Mouse (Mus musculus) CD4-positive helper T cell, adult 2 months (primary cell): ENCODE data around the gene Bend3.

Source experiments
- DNase-seq: peaks from one replicate; pipeline ENCODE4 v3.0.0-alpha.2; 2012; ENCODE audit warnings: low read depth, missing footprints, low spot score

Bend3 gene

DNA sequence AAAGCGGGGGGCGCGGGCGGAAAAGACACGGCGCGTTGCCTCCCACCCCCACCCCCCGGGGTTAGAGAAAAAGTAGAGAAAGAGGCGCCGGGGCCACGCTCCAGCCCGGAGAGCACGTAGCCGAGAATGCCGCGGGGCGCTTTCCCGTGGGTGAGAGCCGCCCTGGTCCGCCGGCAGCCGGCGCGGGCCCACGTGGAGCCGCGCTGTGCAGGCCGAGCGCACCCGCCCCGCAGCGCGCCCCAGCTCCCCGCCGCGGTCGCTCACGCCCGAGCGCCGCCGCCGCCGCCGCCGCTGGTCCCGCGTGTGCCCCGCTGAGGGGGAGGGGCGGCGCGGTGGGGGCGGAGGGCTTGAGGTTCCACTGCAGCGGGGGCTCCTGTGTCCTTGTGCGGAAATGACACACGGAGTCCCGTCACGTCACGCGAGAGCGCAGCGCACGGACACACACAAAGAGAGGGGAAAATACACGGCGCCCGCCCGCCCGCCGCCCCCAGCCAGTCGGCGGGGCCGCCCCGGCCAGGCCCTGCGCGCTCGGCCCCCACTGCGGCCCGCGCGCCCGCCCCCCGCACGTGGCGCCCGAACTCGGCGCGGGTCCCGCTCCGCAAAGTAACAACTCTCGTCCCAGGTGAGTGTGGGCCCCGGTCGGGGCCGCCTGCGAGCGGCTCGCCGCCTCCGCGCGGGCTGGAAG is at the start of gene Bend3:
TSS of gene Bend3 (plus strand) at position 81 of the 685 bp plus-strand sequence.
- peak; percentile 71 for DNase-seq

DNA sequence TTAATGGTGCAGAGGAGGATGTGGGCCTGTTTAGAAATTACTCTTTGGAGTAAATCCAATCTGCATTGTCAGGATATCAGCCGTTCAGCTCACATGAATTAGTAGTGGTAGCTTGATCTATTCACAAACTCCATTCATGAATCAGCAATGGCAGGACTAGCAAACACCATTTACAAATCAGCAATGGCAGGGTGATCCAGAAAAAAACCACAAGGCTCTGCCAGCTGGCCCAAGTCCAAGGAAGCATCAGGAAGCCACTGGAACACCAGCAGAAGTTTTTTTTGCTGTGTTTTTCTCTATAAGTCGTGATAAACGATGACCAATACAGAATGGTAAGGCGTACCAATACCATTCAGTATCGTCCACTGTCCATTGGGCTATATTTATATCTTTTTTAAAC is 48.0 kb upstream of the Bend3 start:
- no peak for DNase-seq

DNA sequence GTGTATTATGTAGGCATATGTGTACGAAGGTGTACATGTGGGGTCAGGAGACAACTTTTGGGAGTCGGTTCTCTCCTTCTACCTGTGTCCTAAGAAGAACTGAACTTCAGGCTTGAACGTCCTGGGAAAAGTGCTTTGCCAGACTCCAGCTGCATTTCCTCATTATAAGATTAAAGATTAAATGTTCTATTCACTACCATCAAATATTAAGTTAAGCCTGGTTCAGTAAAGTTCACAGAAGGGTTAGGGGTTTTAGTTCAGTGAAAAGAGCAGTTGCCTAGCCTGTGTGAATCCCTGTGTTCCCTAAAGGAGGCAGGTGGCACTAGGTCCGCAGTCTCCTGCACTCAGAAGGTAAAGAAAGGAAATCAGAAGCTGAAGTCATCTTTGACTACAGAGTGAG is 44.3 kb upstream of the Bend3 start:
- DNase-seq = no peak

DNA sequence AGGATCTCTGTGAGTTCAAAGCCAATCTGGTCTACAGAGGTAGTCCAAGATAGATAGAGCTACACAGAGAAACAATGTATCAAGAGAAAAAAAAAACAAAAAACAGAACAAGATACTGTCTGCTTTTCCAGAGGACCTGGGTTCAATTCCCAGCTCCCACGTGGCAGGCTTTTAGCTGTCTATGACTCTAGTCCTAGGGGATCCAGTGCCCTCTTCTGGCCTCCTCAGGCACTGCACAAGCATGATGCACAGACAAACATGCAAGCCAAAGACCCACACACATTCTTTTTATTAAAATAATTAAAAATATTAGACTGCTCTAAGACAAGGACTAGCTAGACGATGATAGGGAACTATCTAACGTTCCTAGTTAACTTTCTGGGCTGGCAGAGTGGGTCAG is 42.9 kb upstream of the Bend3 start:
- no peak for DNase-seq

DNA sequence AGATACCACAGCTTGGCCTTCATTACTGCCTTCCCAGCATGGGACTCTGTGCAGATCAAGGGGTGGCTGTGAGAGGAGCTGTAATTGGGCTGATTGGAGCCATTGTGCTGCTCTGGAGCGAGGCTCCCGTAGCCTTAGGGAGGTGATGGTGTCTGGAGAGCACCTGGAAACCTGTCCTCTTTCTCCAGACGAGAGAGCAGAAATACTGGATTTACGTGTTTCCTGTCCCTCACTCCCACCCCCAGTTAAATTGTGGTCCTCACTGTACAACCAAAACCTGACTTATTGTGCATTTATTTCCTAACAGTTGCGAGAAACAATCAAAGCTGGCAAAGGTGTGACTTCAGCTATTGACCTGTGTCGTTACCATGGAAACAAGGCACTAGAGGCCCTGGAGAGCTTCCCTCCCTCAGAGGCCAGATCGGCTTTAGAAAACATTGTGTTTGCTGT is 39.1 kb upstream of the Bend3 start:
- no peak for DNase-seq

DNA sequence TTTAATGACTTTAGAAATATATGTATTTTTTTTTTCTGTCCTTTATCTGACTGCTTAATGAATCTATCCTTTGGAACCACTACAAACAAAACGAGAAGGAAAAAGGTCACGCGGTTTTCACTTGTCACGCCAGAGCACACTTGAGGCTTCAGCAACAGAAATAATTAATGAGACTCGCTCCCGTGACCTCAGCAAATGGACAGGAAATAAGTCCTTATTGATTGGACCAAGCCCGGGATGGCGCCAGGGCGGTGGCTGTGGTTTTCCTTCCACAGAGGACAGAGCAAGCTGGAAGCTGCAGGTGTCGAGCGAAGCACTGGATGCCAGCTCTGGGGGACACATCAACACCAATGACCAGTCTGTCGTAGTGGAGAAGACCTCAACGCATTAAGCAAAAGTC is 38.6 kb upstream of the Bend3 start:
- no peak for DNase-seq

DNA sequence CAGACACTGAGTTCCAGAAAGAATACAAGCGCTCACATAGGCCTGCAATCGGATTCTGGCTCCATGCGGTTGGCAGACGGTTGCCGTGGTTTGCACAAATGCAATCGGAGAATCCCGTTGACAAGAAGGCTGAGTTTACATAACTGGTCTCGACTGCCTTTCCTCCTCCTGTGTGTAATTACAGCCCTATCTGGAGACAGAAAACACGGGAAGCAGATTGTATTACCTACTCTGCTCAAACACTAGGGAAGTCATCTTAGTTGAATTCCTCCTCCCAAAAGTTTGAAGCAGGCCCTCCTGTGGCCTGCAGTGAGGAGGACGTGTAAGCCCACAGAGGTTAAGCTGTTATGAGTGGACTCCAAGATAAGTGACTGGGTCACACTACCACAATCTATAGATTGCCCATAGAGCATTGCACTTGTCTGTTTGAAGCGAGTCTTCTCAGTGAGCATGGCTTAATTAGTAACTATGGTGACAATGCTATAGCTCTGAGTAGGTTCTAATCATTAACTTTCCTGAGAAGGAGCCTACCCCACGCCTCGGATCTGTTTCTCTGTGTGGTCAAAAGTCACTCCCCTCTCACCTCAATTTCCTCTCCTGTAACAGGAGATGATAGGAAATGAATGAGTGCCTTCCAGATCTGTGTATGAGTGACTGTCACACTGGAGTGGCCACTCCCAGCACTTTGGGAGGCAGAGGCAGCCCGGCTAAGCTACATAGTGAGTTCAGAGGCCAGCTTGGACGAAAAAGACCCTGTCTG is 37.5 kb upstream of the Bend3 start:
- DNase-seq = no peak

DNA sequence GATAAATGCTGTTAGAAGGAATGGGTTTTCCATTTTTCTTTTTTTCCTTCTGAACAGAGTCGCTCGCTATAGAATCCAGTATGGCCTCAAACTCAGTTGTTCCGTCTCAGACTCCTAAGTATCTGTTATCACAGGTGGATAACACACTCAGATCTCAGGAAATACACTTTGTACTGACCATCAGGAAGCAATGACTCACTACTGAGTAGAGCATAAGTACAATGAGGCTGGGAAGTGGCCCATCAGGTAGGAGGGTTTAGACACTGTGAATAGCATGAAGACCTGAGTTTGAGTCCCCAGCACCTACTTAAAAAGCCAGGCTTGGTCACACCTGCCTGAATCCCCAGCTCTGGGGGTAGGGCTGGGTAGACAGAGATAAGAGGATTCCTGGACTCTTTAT is 30.0 kb upstream of the Bend3 start:
- no peak for DNase-seq

DNA sequence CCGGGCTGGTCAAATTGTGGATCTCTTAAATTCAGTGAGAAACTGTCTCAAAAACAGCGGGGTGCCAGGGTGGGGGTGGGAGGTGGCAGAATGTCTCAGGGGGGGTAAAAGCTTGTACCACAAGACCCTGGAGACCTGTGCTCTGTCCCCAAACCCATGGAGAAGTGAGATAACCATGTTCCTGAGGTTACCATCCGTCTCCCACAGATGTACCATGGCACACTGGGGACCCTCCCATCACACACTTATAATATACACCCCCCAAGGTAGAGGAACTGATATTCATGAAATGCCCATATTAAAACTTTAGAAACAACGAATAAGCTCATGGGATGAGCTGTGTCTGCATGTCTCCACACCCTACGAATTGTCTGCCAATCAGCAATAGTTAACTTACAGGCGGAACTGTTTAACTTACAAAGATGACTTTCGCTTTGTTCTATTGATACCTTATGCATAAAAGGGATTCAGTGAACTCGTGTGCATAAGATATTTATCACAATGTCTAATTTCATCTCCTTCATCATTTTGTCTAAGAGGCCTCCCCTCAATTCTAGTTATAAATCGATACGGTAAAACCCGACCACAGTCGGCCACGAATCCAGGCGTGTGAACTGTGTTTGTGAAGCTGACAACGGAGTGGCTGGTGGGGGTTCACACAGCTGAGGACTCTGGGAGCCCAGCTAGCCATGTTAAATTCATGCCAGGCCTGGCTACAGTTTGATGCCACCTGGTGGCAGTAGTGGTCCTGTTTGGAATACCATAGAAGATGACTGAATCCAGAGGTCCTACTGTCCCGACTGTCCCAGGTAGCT is 26.6 kb upstream of the Bend3 start:
- DNase-seq = peak; percentile 53

DNA sequence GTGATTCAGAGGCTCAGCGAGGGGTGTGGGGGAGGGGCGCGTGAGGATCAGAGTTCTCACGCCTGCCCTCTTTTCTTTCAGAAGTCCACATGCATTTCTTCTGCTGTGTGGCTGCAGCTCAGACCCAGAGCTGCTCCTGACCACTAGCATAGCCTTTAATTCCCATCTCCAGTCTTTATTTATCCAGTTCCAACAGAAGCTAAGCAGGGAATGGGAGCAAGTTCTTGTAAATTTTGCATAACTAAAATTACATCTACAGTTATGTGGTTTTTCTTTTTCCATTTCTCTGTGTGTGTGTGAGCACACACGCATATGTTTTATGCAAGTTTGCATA is 26.0 kb upstream of the Bend3 start:
- no peak for DNase-seq

DNA sequence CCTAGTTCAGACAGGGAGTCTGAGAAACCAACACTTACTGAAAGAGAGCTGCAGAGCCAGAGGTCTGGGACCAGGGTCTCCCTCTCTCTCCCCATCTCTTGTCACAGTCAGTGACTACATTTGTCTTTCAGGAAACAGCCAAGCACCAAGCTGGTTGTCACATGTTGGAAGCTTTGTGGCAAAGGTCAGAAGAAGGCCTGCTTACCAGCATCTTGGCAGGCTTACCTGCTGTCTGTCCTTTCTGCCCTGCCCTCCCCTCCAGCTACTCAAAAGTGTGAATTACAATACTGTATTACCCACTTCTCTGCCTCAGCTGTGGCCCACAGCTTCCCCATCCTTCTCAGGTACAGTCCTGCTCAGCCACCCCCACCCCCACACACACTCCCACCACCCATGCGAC is 24.4 kb upstream of the Bend3 start:
- no peak for DNase-seq

DNA sequence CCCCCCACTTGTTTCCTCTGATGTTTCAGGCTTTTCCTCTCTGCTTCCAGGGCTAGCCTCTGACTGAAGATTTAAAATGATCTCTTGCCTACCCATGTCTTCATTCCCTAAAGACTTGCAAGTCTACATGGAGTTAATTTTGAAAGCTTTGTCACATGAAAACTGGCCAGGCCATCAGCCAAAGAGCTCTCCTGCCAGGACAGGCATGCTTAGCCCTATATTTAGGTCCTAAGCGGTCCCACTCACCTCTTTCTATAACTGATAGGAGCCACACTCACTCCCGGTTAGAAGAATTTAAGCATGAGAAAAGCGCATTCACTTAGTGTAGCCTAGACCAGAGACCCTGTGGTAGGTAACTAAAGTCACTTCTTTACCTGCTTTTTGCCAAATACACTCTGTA is 24.0 kb upstream of the Bend3 start:
- no peak for DNase-seq

DNA sequence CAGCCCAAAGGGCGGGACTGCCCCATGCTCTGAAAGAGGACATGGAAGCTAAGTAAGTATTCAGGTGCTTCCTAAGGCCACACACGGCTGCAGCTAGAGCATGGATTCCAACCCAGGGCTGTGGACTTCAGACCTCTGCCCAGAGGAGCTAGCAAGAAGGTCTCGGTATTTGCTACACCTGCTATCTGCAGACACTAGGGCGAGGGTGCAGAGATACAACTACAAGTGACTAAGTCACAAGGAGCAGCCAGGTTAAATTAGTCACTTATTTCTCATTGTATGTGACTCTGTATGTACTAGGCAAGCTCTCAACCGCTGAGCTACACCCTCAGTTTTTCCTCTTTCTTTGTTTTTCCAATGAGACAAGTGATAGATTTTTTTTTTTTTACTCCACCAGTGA is 15.8 kb upstream of the Bend3 start:
- no peak for DNase-seq

DNA sequence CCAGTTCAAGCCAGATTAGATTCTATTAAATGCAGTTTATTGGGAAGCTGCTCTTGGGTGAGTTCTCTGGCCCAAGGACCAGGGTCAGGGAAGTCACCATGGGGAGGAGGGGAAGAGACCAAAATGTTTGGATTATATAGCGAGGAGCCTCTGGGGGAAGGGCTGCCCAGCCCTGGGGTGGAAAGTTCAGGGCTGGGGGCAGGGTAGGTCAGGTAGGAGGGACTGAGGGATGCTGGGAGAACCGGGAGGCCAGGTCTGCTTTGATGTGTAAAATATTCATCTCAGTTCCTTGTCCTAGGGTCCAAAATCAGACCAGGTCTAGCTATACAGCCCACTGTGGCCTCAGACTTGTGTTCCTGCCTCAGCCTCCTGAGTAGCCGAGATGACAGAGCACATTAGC is 15.4 kb upstream of the Bend3 start:
- no peak for DNase-seq

DNA sequence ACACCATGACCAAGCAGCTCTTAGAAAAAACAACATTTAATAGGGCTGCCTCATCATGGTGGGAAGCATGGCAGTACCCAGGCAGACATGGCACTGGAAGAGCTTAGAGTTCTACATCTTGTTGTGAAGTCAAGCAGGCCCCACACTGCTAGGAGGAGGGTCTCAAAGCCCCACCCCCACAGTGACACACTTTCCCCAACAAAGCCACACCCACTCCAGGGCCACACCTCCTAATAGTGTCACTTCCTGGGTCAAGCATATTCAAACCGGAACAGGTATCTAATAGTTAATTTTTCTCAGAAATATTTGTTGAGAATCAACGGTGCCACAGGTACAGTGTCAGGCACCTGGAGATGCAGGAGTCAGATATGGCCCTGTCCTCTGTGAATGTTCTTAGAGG is 12.4 kb upstream of the Bend3 start:
- no peak for DNase-seq

DNA sequence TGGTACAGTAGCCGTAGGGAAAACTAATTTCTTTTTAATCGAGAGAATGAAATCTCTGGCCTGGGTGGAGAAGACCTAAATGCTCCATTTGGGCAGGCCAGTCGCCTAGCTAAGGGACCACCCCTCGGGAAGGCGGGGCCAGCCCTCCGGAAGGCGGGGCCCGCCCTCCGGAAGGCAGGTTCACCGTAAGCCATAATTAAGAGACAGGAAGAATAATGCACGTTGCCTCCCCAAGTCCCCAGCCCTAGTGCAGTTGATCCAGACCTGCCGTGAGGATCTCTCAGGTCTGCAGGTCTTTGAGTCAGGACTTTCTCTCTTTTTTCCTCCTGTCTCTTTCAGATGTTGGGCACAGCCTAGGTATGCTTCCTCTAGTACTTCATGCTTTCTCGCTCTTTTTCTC is 11.0 kb upstream of the Bend3 start:
- DNase-seq = peak; percentile 36

DNA sequence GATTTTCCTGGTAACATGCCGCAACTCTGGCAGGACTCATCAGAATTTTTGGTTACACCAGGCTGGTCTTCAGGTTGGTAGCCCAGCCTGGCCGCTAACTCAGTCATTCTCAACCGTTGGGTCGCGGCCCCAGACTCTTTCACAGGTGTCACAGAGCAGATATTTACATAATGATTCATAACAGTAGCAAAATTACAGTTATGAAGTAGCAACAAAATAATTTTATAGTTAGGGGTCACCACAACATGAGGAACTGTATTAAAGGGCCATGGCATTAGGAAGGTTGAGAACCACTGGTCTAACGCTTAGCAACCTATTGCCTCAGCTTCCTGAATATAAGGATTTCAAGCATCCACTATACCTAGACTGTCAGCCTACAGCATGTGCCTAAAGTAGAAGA is 10.3 kb upstream of the Bend3 start:
- no peak for DNase-seq

DNA sequence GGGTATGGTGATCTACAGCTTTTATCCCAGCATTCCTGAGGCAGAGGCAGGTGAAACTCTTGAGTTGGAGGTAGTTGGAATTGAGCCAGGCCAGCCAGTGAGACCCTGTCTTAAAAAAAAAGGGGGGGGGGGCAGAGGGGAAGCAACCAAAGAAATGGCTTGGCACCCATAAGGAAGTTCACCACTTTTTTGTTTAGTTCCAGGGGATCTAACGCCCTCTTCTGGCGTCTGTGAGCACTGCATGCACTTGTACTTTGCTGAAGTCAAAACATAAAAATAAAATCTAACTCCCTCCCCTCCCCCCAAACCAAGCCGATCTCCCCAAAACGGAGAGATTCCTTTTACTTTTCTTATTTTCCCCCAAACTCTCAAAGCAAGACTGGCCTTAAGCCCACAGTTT is 3.3 kb upstream of the Bend3 start:
- peak; percentile 45 for DNase-seq

DNA sequence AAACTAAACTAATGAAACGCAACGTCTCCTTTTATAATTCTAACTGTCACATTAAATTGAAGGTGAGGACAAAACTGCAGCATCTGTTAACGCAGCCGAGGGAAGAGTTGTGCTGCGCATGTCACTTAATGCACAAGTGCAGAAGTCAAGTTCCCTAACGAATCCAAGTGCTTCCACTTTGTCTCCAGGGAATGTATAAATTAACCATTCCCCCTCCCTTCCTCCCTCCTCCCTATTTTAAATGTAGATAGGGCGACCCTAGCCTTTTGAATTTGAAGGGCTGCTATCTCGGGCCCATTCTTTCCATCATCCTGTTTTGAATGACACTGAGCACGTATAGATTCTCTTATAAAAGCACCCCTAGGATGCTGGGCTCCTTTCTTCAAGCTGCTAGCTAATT is 1.2 kb upstream of the Bend3 start:
- no peak for DNase-seq

DNA sequence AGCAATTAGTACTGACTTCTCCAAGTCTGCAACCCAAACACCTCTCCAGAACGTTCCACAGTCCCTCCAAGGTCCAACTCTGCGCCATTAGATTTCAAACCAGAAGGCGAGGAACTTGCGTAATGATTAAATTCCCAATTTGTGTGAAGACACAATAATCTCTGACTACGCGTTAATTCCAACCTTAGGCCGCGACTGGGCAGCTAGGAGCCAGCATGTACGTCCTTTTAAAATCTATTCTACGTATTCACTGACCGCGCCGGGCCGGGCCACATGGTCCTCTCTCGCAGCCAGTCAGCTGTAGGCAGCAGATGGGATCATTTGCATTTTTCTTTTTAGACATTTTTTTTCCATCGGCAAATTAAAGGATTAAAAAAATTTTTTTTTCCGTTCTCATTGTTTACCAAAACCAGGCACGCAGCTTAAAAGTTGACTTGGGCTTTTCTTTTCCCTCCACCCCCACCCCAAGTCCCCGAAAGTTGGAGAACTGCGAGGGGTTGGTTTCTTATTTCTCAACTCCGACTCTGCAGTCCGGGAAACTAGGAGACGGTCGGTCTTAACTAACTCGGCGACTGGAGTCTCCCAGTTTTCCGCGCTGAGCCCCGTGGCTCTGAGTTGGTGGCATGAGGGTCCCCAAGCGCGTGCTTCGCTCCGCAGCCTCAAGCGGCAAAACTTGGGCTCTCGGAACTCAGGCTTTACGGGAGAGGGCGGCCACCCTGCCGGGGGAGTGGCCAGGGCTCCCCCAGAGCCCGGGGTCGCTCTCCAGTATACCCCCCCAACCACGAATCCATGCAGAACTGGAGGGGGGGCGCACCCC is 558 bp upstream of the Bend3 start:
- DNase-seq = peak; percentile 33

DNA sequence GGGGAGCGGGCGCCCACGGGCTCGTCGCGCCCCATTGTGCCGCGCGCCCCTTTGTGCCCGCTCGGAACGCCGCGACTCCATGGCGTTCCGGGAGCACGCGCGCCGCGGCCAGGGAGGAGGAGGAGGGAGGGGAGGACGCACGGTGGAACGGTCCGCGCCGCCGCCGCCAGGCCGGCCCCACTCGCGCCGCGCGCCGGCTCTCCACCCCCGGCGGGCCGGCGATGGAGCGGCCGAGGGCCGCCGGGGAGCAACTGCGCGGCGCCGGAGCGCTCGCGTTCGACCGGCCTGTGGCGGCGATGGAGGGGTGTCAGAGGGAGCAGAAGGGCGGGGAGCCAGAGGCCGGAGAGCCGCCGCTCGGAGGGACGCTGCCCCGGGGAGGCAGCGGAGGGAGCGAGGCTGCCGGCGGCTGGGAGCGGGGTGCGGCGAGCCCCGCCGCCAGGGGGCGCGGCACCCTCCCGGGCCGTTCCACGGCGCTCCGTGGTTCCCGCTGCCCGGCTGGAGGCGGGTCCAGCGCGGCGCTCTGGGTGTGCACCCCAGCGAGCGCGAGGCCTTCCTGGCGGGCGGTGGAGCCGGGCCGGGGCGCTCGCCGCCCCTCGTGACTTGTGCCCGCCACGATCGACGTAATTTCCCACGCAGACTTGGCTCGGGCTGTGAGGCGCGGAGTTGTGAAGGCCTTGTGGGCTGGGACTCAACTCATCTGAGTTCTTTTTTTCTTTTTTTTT is 966 bp downstream of the Bend3 start:
- DNase-seq = peak; percentile 93
